Mouse (Mus musculus): ENCODE data around the gene Dctn5. TPM values are rescaled to one million over a fixed set of nuclear protein-coding genes. Genes with fewer than 3 reads are reported as not detected.

The Dctn5 gene
- polyA plus RNA-seq, 1 experiment from 2014 or later = 66.0 TPM

GRCm38 (mm10) chr7:122133338-122133625 lies 441 bp downstream of the Dctn5 start:
- Histone ChIP-seq H3K4me2 (replicated peaks; ENCODE audit: low read depth) (peak overlapping the region; percentile 83), H3K27ac (replicated peaks) (peak overlapping the region; percentile 83), H3K4me1 (replicated peaks; ENCODE audit: control insufficient read depth, insufficient read depth) (peaks cover 4% of the 10 kb centered on the region; the same call in 1 of the 2 replicates), H3K9ac (ENCODE audit: low read length) (peak overlapping the region; percentile 82), H3K27me3 (ENCODE audit: control insufficient read depth, insufficient read depth, low read length) (no peaks in the 10 kb centered on the region), H3K9me3 (ENCODE audit: control insufficient read depth, low read length) (no peaks in the 10 kb centered on the region), H3K36me3 (ENCODE audit: control insufficient read depth, insufficient read depth, low read length) (peaks cover 3% of the 10 kb centered on the region; the same call in 1 of the 2 replicates), H3K4me3 (ENCODE audit: low read depth, low read length) (peak overlapping the region; percentile 89)
- ATAC-seq (ENCODE audit: low FRiP score, low TSS enrichment) = 0 out of 2 replicates have a peak, but pooled peaks have one; percentile 11
- 15% methylated on average over 8 of the region's 8 CpGs for WGBS
- no peak for DNase-seq (ENCODE audit: low spot score)
- no peak for TF ChIP-seq CTCF (IDR thresholded peaks at IDR 0.05; ENCODE audit: low read depth)
- TF ChIP-seq EP300 (optimal IDR thresholded peaks at IDR 0.05) = no peak

DNA sequence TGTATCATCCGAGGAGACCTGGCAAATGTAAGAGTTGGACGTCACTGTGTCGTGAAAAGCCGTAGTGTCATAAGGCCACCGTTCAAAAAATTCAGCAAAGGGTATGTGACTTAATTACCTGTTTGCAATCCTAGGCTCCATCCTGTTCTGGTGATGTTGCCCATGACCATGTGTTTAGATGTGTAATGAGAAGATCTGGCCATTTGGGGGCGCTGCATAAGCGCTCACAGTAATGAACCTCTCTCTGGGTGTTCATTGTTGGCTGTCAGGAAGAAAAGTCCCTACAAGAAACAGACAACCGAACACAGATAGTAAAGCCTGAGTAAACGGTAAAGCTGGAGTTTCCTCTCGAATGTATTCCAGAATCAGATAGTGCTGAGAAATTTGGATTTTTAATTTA lies 2.2 kb downstream of the Dctn5 start:
- H3K4me3 ChIP-seq (ENCODE audit: low read depth, low read length) = no peak overlapping the region
- peaks cover 4% of the 10 kb centered on the region; the same call in 1 of the 2 replicates for H3K4me1 ChIP-seq (replicated peaks; ENCODE audit: control insufficient read depth, insufficient read depth)
- WGBS = 69% methylated on average over 10 of the region's 10 CpGs
- no peak overlapping the region for H3K4me2 ChIP-seq (replicated peaks; ENCODE audit: low read depth)
- TF ChIP-seq EP300 (optimal IDR thresholded peaks at IDR 0.05) (no peak), CTCF (IDR thresholded peaks at IDR 0.05; ENCODE audit: low read depth) (peak; percentile 68)
- peaks cover 15% of the 10 kb centered on the region; the same call in 1 of the 2 replicates for H3K36me3 ChIP-seq (ENCODE audit: control insufficient read depth, insufficient read depth, low read length)
- H3K9me3 ChIP-seq (ENCODE audit: control insufficient read depth, low read length) = no peaks in the 10 kb centered on the region
- peak; percentile 68 for DNase-seq (ENCODE audit: low spot score)
- no peak overlapping the region for H3K9ac ChIP-seq (ENCODE audit: low read length)
- no peaks in the 10 kb centered on the region for H3K27me3 ChIP-seq (ENCODE audit: control insufficient read depth, insufficient read depth, low read length)
- ATAC-seq (ENCODE audit: low FRiP score, low TSS enrichment) = no peak
- no peak overlapping the region for H3K27ac ChIP-seq (replicated peaks)

GRCm38 (mm10) chr7:122137071-122137470 lies 4.2 kb downstream of the Dctn5 start:
- H3K9me3 ChIP-seq (ENCODE audit: control insufficient read depth, low read length) = no peaks in the 10 kb centered on the region
- H3K27me3 ChIP-seq (ENCODE audit: control insufficient read depth, insufficient read depth, low read length) = no peaks in the 10 kb centered on the region
- H3K9ac ChIP-seq (ENCODE audit: low read length) = no peak overlapping the region
- ATAC-seq (ENCODE audit: low FRiP score, low TSS enrichment) = no peak
- no peak overlapping the region for H3K4me2 ChIP-seq (replicated peaks; ENCODE audit: low read depth)
- H3K27ac ChIP-seq (replicated peaks) = no peak overlapping the region
- no peak overlapping the region for H3K4me3 ChIP-seq (ENCODE audit: low read depth, low read length)
- DNase-seq (ENCODE audit: low spot score) = no peak
- H3K4me1 ChIP-seq (replicated peaks; ENCODE audit: control insufficient read depth, insufficient read depth) = peaks cover 4% of the 10 kb centered on the region; the same call in 1 of the 2 replicates
- peaks cover 20% of the 10 kb centered on the region for H3K36me3 ChIP-seq (ENCODE audit: control insufficient read depth, insufficient read depth, low read length)
- no peak for TF ChIP-seq EP300 (optimal IDR thresholded peaks at IDR 0.05)
- TF ChIP-seq CTCF (IDR thresholded peaks at IDR 0.05; ENCODE audit: low read depth) = no peak

- Histone ChIP-seq H3K27me3 (ENCODE audit: control insufficient read depth, insufficient read depth, low read length) (no peaks in the 10 kb centered on the region), H3K27ac (replicated peaks) (no peak overlapping the region), H3K4me1 (replicated peaks; ENCODE audit: control insufficient read depth, insufficient read depth) (peaks cover 4% of the 10 kb centered on the region; the same call in 1 of the 2 replicates), H3K36me3 (ENCODE audit: control insufficient read depth, insufficient read depth, low read length) (peaks cover 28% of the 10 kb centered on the region), H3K9me3 (ENCODE audit: control insufficient read depth, low read length) (no peaks in the 10 kb centered on the region), H3K4me3 (ENCODE audit: low read depth, low read length) (no peak overlapping the region), H3K4me2 (replicated peaks; ENCODE audit: low read depth) (no peak overlapping the region), H3K9ac (ENCODE audit: low read length) (no peak overlapping the region)
- ATAC-seq (ENCODE audit: low FRiP score, low TSS enrichment) (no peak), DNase-seq (ENCODE audit: low spot score) (no peak)
- TF ChIP-seq CTCF (IDR thresholded peaks at IDR 0.05; ENCODE audit: low read depth) (no peak), EP300 (optimal IDR thresholded peaks at IDR 0.05) (no peak)
- WGBS = 91% methylated on average over 5 of the region's 5 CpGs
Measured at GRCm38 (mm10) chr7:122138190-122138589, 5.3 kb downstream of the Dctn5 start.

DNA sequence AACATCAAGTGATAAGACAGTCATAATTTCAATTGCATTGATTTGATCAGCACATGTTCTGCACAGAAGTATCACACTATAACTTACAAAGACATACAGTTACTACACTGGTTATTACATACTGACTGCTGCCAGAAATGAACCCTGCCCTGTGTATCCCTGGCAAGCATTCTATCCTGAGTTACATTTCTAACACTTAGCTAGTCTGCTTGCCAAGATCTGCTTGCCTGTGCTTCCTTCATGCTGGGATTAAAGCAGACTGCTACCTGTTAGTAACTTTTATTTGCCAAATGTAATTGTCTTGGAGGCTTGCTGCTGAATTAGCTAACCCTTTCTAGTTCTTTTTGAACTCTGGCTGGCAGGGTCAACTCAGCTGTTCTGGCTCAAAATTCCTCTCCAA lies 8.2 kb downstream of the Dctn5 start:
- no peaks in the 10 kb centered on the region for H3K9me3 ChIP-seq (ENCODE audit: control insufficient read depth, low read length)

DNA sequence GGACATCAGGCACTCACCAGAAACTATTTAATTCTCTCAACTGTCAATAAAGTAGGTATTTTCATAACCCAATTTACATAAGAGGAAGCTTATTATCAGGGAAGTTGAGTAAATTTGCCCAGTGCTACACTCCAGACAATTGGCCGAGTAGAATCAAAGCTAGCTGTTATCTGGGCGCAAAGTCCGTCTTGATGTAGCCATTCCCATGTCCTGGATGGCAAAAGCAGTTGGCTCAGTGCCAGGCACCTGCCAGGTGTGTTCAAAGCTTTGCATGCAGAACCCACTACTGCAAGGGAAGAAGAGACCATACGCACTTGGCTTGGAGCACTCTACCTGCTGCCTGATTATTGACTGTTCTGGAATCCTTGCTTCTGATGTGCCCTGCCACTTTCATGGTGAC lies 19.6 kb downstream of the Dctn5 start:
- DNase-seq (ENCODE audit: low spot score) (peak; percentile 94), ATAC-seq (ENCODE audit: low FRiP score, low TSS enrichment) (peak; percentile 92)
- TF ChIP-seq CTCF (IDR thresholded peaks at IDR 0.05; ENCODE audit: low read depth) (no peak), EP300 (optimal IDR thresholded peaks at IDR 0.05) (no peak)
- H3K4me2 ChIP-seq (replicated peaks; ENCODE audit: low read depth) = no peak overlapping the region
- no peaks in the 10 kb centered on the region for H3K4me1 ChIP-seq (replicated peaks; ENCODE audit: control insufficient read depth, insufficient read depth)
- H3K27ac ChIP-seq (replicated peaks) = no peak overlapping the region
- H3K27me3 ChIP-seq (ENCODE audit: control insufficient read depth, insufficient read depth, low read length) = no peaks in the 10 kb centered on the region
- H3K9ac ChIP-seq (ENCODE audit: low read length) = no peak overlapping the region
- H3K9me3 ChIP-seq (ENCODE audit: control insufficient read depth, low read length) = no peaks in the 10 kb centered on the region
- WGBS = 62% methylated on average over 4 of the region's 4 CpGs
- peaks cover 12% of the 10 kb centered on the region for H3K36me3 ChIP-seq (ENCODE audit: control insufficient read depth, insufficient read depth, low read length)
- H3K4me3 ChIP-seq (ENCODE audit: low read depth, low read length) = no peak overlapping the region

More for the DNA sequence above, 8.2 kb downstream of the Dctn5 start:
- Histone ChIP-seq H3K4me2 (replicated peaks; ENCODE audit: low read depth) (no peak overlapping the region), H3K27ac (replicated peaks) (no peak overlapping the region), H3K36me3 (ENCODE audit: control insufficient read depth, insufficient read depth, low read length) (peaks cover 31% of the 10 kb centered on the region), H3K27me3 (ENCODE audit: control insufficient read depth, insufficient read depth, low read length) (no peaks in the 10 kb centered on the region), H3K4me1 (replicated peaks; ENCODE audit: control insufficient read depth, insufficient read depth) (no peaks in the 10 kb centered on the region), H3K4me3 (ENCODE audit: low read depth, low read length) (no peak overlapping the region), H3K9ac (ENCODE audit: low read length) (no peak overlapping the region)
- TF ChIP-seq CTCF (IDR thresholded peaks at IDR 0.05; ENCODE audit: low read depth) (no peak), EP300 (optimal IDR thresholded peaks at IDR 0.05) (no peak)
- DNase-seq (ENCODE audit: low spot score) (no peak), ATAC-seq (ENCODE audit: low FRiP score, low TSS enrichment) (no peak)

All from stomach, postnatal 0 days (tissue).